Mouse (Mus musculus) MEL (cell line): ENCODE results near the gene 2310039H08Rik. TPM values are rescaled to one million over a fixed set of nuclear protein-coding genes. Genes with fewer than 3 reads are reported as not detected.

Source experiments
- DNase-seq: peaks from one replicate; pipeline ENCODE4 v3.0.0; 2011; ENCODE audit warnings: low read depth, low spot score
- H3K27ac ChIP-seq: 2 replicates; pipeline ENCODE4 v1.5.1; 2012; ENCODE audit warnings: low read depth, mild to moderate bottlenecking, control low read depth, low read length, moderate library complexity; ENCODE audit not compliant: control insufficient read depth
- H3K27me3 ChIP-seq, 2 experiments: fragments of 150-350 bp in 1 of 2; sonication (generic) in 1 of 2; 2 replicates each; pipeline ENCODE4 v1.6.1; 2012; ENCODE audit warnings: low read length in 2 of 2, mild to moderate bottlenecking in 2 of 2, improper control_type of control experiment in 1 of 2, moderate library complexity in 1 of 2; ENCODE audit not compliant: insufficient read depth in 2 of 2, control insufficient read depth in 1 of 2
- H3K36me3 ChIP-seq, 2 experiments: 2 replicates each; pipeline ENCODE4 v1.6.1; 2012 to 2014; ENCODE audit warnings: low read length in 2 of 2, improper control_type of control experiment in 1 of 2, inconsistent platforms in 1 of 2, mild to moderate bottlenecking in 1 of 2; ENCODE audit not compliant: insufficient read depth in 2 of 2, control insufficient read depth in 1 of 2
- H3K4me1 ChIP-seq, 2 experiments: fragments of 150-350 bp in 1 of 2; sonication (generic) in 1 of 2; 2 replicates each; pipeline ENCODE4 v1.6.1; 2012; ENCODE audit warnings: low read length in 2 of 2, improper control_type of control experiment in 1 of 2, mild to moderate bottlenecking in 1 of 2; ENCODE audit not compliant: insufficient read depth in 2 of 2, control insufficient read depth in 1 of 2
- H3K4me3 ChIP-seq, 2 experiments: fragments of 150-350 bp in 1 of 2; sonication (generic) in 1 of 2; 2 replicates each; pipeline ENCODE4 v1.5.1; 2012; ENCODE audit warnings: low read depth in 2 of 2, low read length in 2 of 2, mild to moderate bottlenecking in 2 of 2, moderate library complexity in 2 of 2, control low read depth in 1 of 2, improper control_type of control experiment in 1 of 2; ENCODE audit not compliant: control insufficient read depth in 1 of 2, insufficient read depth in 1 of 2
- H3K79me2 ChIP-seq: 2 replicates; pipeline ENCODE4 v1.6.1; 2012; ENCODE audit warnings: mild to moderate bottlenecking, low read length, moderate library complexity; ENCODE audit not compliant: control insufficient read depth, poor library complexity, insufficient read depth
- H3K9ac ChIP-seq: 2 replicates; pipeline ENCODE4 v1.6.1; 2012; ENCODE audit warnings: low read depth, mild to moderate bottlenecking, control low read depth, low read length, moderate library complexity; ENCODE audit not compliant: control insufficient read depth, poor library complexity, severe bottlenecking
- H3K9me3 ChIP-seq: fragments of 150-350 bp; sonication (generic); replicated peaks from 2 replicates; pipeline ENCODE4 v1.6.1; 2012; ENCODE audit warnings: mild to moderate bottlenecking, low read length, improper control_type of control experiment, moderate library complexity; ENCODE audit not compliant: insufficient read depth
- BHLHE40 ChIP-seq: IDR thresholded peaks from 2 replicates; pipeline ENCODE4 v1.6.1; 2012; ENCODE audit warnings: low read depth, mild to moderate bottlenecking, inconsistent platforms, low read length, improper control_type of control experiment, borderline replicate concordance
- CHD2 ChIP-seq: IDR thresholded peaks from 2 replicates; pipeline ENCODE4 v1.6.1; 2011; ENCODE audit warnings: low read length, improper control_type of control experiment
- CTCF ChIP-seq, 3 experiments: IDR thresholded peaks in 2 of 3; conservative IDR thresholded peaks in 1 of 3; 2 replicates each; pipeline ENCODE4 v1.5.1; 2011 to 2012; ENCODE audit warnings: low read length in 3 of 3, low read depth in 2 of 3, mild to moderate bottlenecking in 2 of 3, improper control_type of control experiment in 1 of 3, inconsistent platforms in 1 of 3, mixed read lengths in 1 of 3, moderate library complexity in 1 of 3; ENCODE audit not compliant: control insufficient read depth in 1 of 3, insufficient read depth in 1 of 3, poor library complexity in 1 of 3, severe bottlenecking in 1 of 3
- ELF1 ChIP-seq: IDR thresholded peaks from 2 replicates; pipeline ENCODE4 v1.6.1; 2014; ENCODE audit warnings: low read depth, mild to moderate bottlenecking, inconsistent platforms, low read length, improper control_type of control experiment, moderate library complexity
- EP300 ChIP-seq, 2 experiments: IDR thresholded peaks; 2 replicates each; pipeline ENCODE4 v1.6.1; 2011; ENCODE audit warnings: improper control_type of control experiment in 2 of 2, low read length in 2 of 2, low read depth in 1 of 2, mild to moderate bottlenecking in 1 of 2
- ETS1 ChIP-seq: IDR thresholded peaks from 2 replicates; pipeline ENCODE4 v1.6.1; 2012; ENCODE audit warnings: low read depth, mild to moderate bottlenecking, inconsistent platforms, low read length, improper control_type of control experiment, moderate library complexity
- GABPA ChIP-seq: IDR thresholded peaks from 2 replicates; pipeline ENCODE4 v1.6.1; 2012; ENCODE audit warnings: low read depth, mild to moderate bottlenecking, inconsistent platforms, low read length, improper control_type of control experiment, moderate library complexity
- GATA1 ChIP-seq: IDR thresholded peaks from 2 replicates; pipeline ENCODE4 v1.6.1; 2011; ENCODE audit warnings: low read depth, low read length, improper control_type of control experiment
- HCFC1 ChIP-seq: IDR thresholded peaks from 2 replicates; pipeline ENCODE4 v1.6.1; 2012; ENCODE audit warnings: low read depth, mild to moderate bottlenecking, inconsistent platforms, low read length, improper control_type of control experiment, moderate library complexity
- KAT2A ChIP-seq: conservative IDR thresholded peaks from 2 replicates; pipeline ENCODE4 v1.6.1; 2012; ENCODE audit warnings: low read depth, low read length, improper control_type of control experiment, inconsistent platforms
- MAZ ChIP-seq: IDR thresholded peaks from 2 replicates; pipeline ENCODE4 v1.6.1; 2012; ENCODE audit warnings: low read depth, mild to moderate bottlenecking, inconsistent platforms, low read length, improper control_type of control experiment
- MXI1 ChIP-seq: IDR thresholded peaks from 2 replicates; pipeline ENCODE4 v1.6.1; 2011; ENCODE audit warnings: mild to moderate bottlenecking, low read depth, low read length, improper control_type of control experiment
- MYB ChIP-seq: IDR thresholded peaks from 2 replicates; pipeline ENCODE4 v1.6.1; 2011; ENCODE audit warnings: mild to moderate bottlenecking, low read depth, low read length, improper control_type of control experiment
- NELFE ChIP-seq: IDR thresholded peaks from 2 replicates; pipeline ENCODE4 v1.6.1; 2011; ENCODE audit warnings: low read depth, low read length, improper control_type of control experiment
- POLR2A ChIP-seq, 2 experiments: IDR thresholded peaks; 2 replicates each; pipeline ENCODE4 v1.6.1; 2011 to 2012; ENCODE audit warnings: low read length in 2 of 2, mild to moderate bottlenecking in 2 of 2, control low read depth in 1 of 2, improper control_type of control experiment in 1 of 2, low read depth in 1 of 2, moderate library complexity in 1 of 2; ENCODE audit not compliant: control insufficient read depth in 1 of 2, insufficient read depth in 1 of 2, poor library complexity in 1 of 2
- POLR2AphosphoS2 ChIP-seq: IDR thresholded peaks from 2 replicates; pipeline ENCODE4 v1.6.1; 2011; ENCODE audit warnings: low read length, improper control_type of control experiment
- POLR2AphosphoS5 ChIP-seq: IDR thresholded peaks from 2 replicates; pipeline ENCODE4 v1.6.1; 2012; ENCODE audit warnings: low read depth, borderline replicate concordance, mild to moderate bottlenecking, inconsistent platforms, low read length, moderate library complexity, mixed read lengths
- RCOR1 ChIP-seq: IDR thresholded peaks from 2 replicates; pipeline ENCODE4 v1.6.1; 2012; ENCODE audit warnings: low read depth, mild to moderate bottlenecking, inconsistent platforms, low read length, improper control_type of control experiment
- SIN3A ChIP-seq: IDR thresholded peaks from 2 replicates; pipeline ENCODE4 v1.6.1; 2012; ENCODE audit warnings: low read length, improper control_type of control experiment, inconsistent platforms
- SMC3 ChIP-seq: IDR thresholded peaks from 2 replicates; pipeline ENCODE4 v1.6.1; 2011; ENCODE audit warnings: low read depth, low read length, improper control_type of control experiment
- TAL1 ChIP-seq: IDR thresholded peaks from 2 replicates; pipeline ENCODE4 v1.6.1; 2012; ENCODE audit warnings: mild to moderate bottlenecking, inconsistent platforms, low read length, moderate library complexity, mixed read lengths
- TCF12 ChIP-seq: IDR thresholded peaks from 2 replicates; pipeline ENCODE4 v1.6.1; 2014; ENCODE audit warnings: low read depth, mild to moderate bottlenecking, inconsistent platforms, low read length, improper control_type of control experiment, moderate library complexity
- USF1 ChIP-seq: IDR thresholded peaks from 2 replicates; pipeline ENCODE4 v1.6.1; 2014; ENCODE audit warnings: low read depth, mild to moderate bottlenecking, inconsistent platforms, low read length, improper control_type of control experiment, moderate library complexity
- USF2 ChIP-seq, 2 experiments: IDR thresholded peaks; 2 replicates each; pipeline ENCODE4 v1.6.1; 2011 to 2012; ENCODE audit warnings: improper control_type of control experiment in 2 of 2, low read length in 2 of 2, borderline replicate concordance in 1 of 2, inconsistent platforms in 1 of 2, low read depth in 1 of 2, mild to moderate bottlenecking in 1 of 2; ENCODE audit not compliant: insufficient read depth in 1 of 2
- ZC3H11A ChIP-seq: IDR thresholded peaks from 2 replicates; pipeline ENCODE4 v1.6.1; 2012; ENCODE audit warnings: low read depth, mild to moderate bottlenecking, inconsistent platforms, low read length, improper control_type of control experiment
- ZMIZ1 ChIP-seq: IDR thresholded peaks from 2 replicates; pipeline ENCODE4 v1.6.1; 2012; ENCODE audit warnings: low read depth, mild to moderate bottlenecking, inconsistent platforms, low read length, improper control_type of control experiment, moderate library complexity
- ZNF384 ChIP-seq: IDR thresholded peaks from 2 replicates; pipeline ENCODE4 v1.6.1; 2012; ENCODE audit warnings: low read depth, mild to moderate bottlenecking, inconsistent platforms, low read length, improper control_type of control experiment
- polyA plus RNA-seq, 2 experiments: library from polyadenylated mRNA; stranded (reverse) in 1 of 2; unstranded in 1 of 2; fragments of >175 nt in 1 of 2; fragments of >200 nt in 1 of 2; gene quantifications; 2 replicates each; pipeline versions ENCODE4 v1.2.1 to v1.2.4; 2012; ENCODE audit warnings: low replicate concordance in 2 of 2, low read depth in 1 of 2; ENCODE audit not compliant: insufficient read length in 2 of 2, insufficient read depth in 1 of 2, missing spikeins in 1 of 2
- total RNA-seq: library from RNA; depleted of rRNA; stranded (reverse); fragments of 300-350 nt; gene quantifications from 2 replicates; pipeline ENCODE4 v1.2.3, GENCODE M21; 2012

The 2310039H08Rik gene
- total and polyA plus RNA-seq, 3 experiments: 41.3 to 53.2 TPM; not detected in 1

- no peak for TF ChIP-seq BHLHE40
- TF ChIP-seq SIN3A: peak; percentile 82
- TF ChIP-seq SMC3: peak; percentile 94
- TF ChIP-seq NELFE: peak; percentile 96
- TF ChIP-seq ELF1: peak; percentile 69
- 0 out of 2 replicates have a peak, but pooled peaks have one; percentile 81 for TF ChIP-seq MXI1
- TF ChIP-seq POLR2AphosphoS2: peak; percentile 95
- TF ChIP-seq POLR2AphosphoS5: peak; percentile 72; the same call in 1 of the 2 replicates
- peak; percentile 48; the same call in 1 of the 2 replicates for TF ChIP-seq GABPA
Observed at GRCm38 (mm10) chr17:46782341-46783221, 10.1 kb downstream of the 2310039H08Rik start, which contains the start of gene Rpl7l1 (continued).

- Histone ChIP-seq H3K4me1 (peaks cover 2 to 13% of the 10 kb centered on the region in 2 experiments), H3K4me3 (peak overlapping the region; percentile 69 to 75), H3K27ac (peak overlapping the region; percentile 56), H3K9ac (peak overlapping the region; percentile 53), H3K9me3 (no peaks in the 10 kb centered on the region), H3K79me2 (peaks cover 18% of the 10 kb centered on the region), H3K27me3 (no peaks in the 10 kb centered on the region), H3K36me3 (peaks cover 7 to 14% of the 10 kb centered on the region in 2 experiments)
- no peak for DNase-seq
- TF ChIP-seq ZC3H11A (peak; percentile 86; the same call in 1 of the 2 replicates), GATA1 (no peak), RCOR1 (no peak), CTCF (IDR thresholded peaks at IDR 0.05 in 2 of 3, conservative IDR thresholded peaks at IDR 0.05 in 1 of 3; ENCODE audit: control insufficient read depth in 1 of 3, insufficient read depth in 1 of 3, low read depth in 2 of 3, low read length in 3 of 3, poor library complexity in 1 of 3, severe bottlenecking in 1 of 3) (no peak), USF2 (IDR thresholded peaks at IDR 0.05; ENCODE audit: borderline replicate concordance in 1 of 2, insufficient read depth in 1 of 2, low read depth in 1 of 2, low read length in 2 of 2) (no peak), SMC3 (no peak), MAZ (no peak)
Observed at GRCm38 (mm10) chr17:46783222-46783565, 10.8 kb downstream of the 2310039H08Rik start.

- Histone ChIP-seq H3K9ac (no peak overlapping the region), H3K4me1 (peaks cover 2 to 8% of the 10 kb centered on the region in 2 experiments), H3K79me2 (peaks cover 4% of the 10 kb centered on the region), H3K4me3 (no peak overlapping the region), H3K27ac (no peak overlapping the region), H3K36me3 (peaks cover 0 to 3% of the 10 kb centered on the region in 2 experiments; a peak in 1 of 4 replicates), H3K27me3 (no peaks in the 10 kb centered on the region), H3K9me3 (no peaks in the 10 kb centered on the region)
- DNase-seq: peak; percentile 55
- TF ChIP-seq ELF1 (no peak), POLR2A (IDR thresholded peaks at IDR 0.05; ENCODE audit: control insufficient read depth in 1 of 2, insufficient read depth in 1 of 2, low read depth in 1 of 2, low read length in 2 of 2, poor library complexity in 1 of 2) (no peak), ZMIZ1 (no peak), NELFE (no peak), TAL1 (peak; percentile 33; the same call in 1 of the 2 replicates), POLR2AphosphoS2 (no peak), HCFC1 (no peak), GATA1 (peak; percentile 81), POLR2AphosphoS5 (no peak), USF1 (no peak), KAT2A (no peak), ETS1 (peak; percentile 64), TCF12 (peak; percentile 87), ZNF384 (no peak), BHLHE40 (no peak), MYB (no peak), CHD2 (no peak), EP300 (IDR thresholded peaks at IDR 0.05; ENCODE audit: low read depth in 1 of 2, low read length in 2 of 2) (peak; percentile 67 to 72), SIN3A (no peak)
Observed at GRCm38 (mm10) chr17:46786952-46787351, 14.5 kb downstream of the 2310039H08Rik start.
